Mouse (Mus musculus): ENCODE results near the gene Samd1.

Samd1 gene

GRCm38 (mm10) chr8:83997511-83998141, at the start of gene Samd1:
Gene Samd1, plus strand, starts transcription at chr8:83997672.
- in situ Hi-C loops (cut with MboI, MseI) = no loop called here

- in situ Hi-C loops (cut with MboI, MseI) = loop anchor here in 1 of 2 experiments (5.0 kb wide), 1 partner anchor 172 kb away; no protein-coding TSS in a partner anchor
These were observed 42.7 kb upstream of the Samd1 start for GRCm38 (mm10) chr8:83954749-83955105.

GRCm38 (mm10) chr8:83955106-83955957, 42.1 kb upstream of the Samd1 start, which contains the start of the genes Gm10644 and Asf1b:
Gene Gm10644, minus strand, starts transcription at chr8:83955205.
Gene Asf1b, plus strand, starts transcription at chr8:83955507.
- in situ Hi-C loops (cut with MboI, MseI) = loop anchor here in 1 of 2 experiments (5.0 kb wide), 1 partner anchor 173 kb away; no protein-coding TSS in a partner anchor

- in situ Hi-C loops (cut with MboI, MseI) = loop anchor here in 1 of 2 experiments (5.0 kb wide), 1 partner anchor 174 kb away; no protein-coding TSS in a partner anchor
These were observed 41.6 kb upstream of the Samd1 start for GRCm38 (mm10) chr8:83955958-83956218.

- in situ Hi-C loops (cut with MboI, MseI) = loop anchor here in 1 of 2 experiments (5.0 kb wide), 1 partner anchor 174 kb away; no protein-coding TSS in a partner anchor
These were observed 40.7 kb upstream of the Samd1 start for GRCm38 (mm10) chr8:83956789-83957188.

- in situ Hi-C loops (cut with MboI, MseI) = no loop called here
These were observed 33.3 kb upstream of the Samd1 start for GRCm38 (mm10) chr8:83964015-83964765.

- in situ Hi-C loops (cut with MboI, MseI) = no loop called here
These were observed 29.8 kb upstream of the Samd1 start for GRCm38 (mm10) chr8:83967701-83968100.

- in situ Hi-C loops (cut with MboI, MseI) = no loop called here
These were observed 26.4 kb upstream of the Samd1 start for GRCm38 (mm10) chr8:83971121-83971520.

GRCm38 (mm10) chr8:83971661-83972060, 25.8 kb upstream of the Samd1 start:
- in situ Hi-C loops (cut with MboI, MseI) = no loop called here

GRCm38 (mm10) chr8:83972150-83973120, 25.0 kb upstream of the Samd1 start, which contains the start of gene Prkaca:
Gene Prkaca, plus strand, starts transcription at chr8:83972993.
- in situ Hi-C loops (cut with MboI, MseI) = no loop called here

- in situ Hi-C loops (cut with MboI, MseI) = no loop called here
These were observed 24.1 kb upstream of the Samd1 start for GRCm38 (mm10) chr8:83973161-83974031.

- in situ Hi-C loops (cut with MboI, MseI) = no loop called here
These were observed 23.0 kb upstream of the Samd1 start for GRCm38 (mm10) chr8:83974521-83974920.

GRCm38 (mm10) chr8:83976101-83976630, 21.3 kb upstream of the Samd1 start:
- in situ Hi-C loops (cut with MboI, MseI) = no loop called here

GRCm38 (mm10) chr8:83976779-83977350, 20.6 kb upstream of the Samd1 start:
- in situ Hi-C loops (cut with MboI, MseI) = no loop called here

GRCm38 (mm10) chr8:83977646-83978045, 19.8 kb upstream of the Samd1 start:
- in situ Hi-C loops (cut with MboI, MseI) = no loop called here

- in situ Hi-C loops (cut with MboI, MseI) = no loop called here
These were observed 19.3 kb upstream of the Samd1 start for GRCm38 (mm10) chr8:83978200-83978599.

- in situ Hi-C loops (cut with MboI, MseI) = no loop called here
These were observed 17.2 kb upstream of the Samd1 start for GRCm38 (mm10) chr8:83980250-83980649.

GRCm38 (mm10) chr8:83980845-83981244, 16.6 kb upstream of the Samd1 start:
- in situ Hi-C loops (cut with MboI, MseI) = no loop called here

GRCm38 (mm10) chr8:83981533-83981932, 15.9 kb upstream of the Samd1 start:
- in situ Hi-C loops (cut with MboI, MseI) = no loop called here
